Mouse (Mus musculus) liver, embryonic 15.5 days (tissue): ENCODE measurements at regions not wholly inside any gene's neighbourhood (a gene's known extent, or its start where the extent isn't known, plus 50 kb on each side); places are given as distances from the start of the nearest gene placed in this dataset.

Source experiments
- ATAC-seq: fragments of 200-750 bp; cut with Nextera tagmentation; 2 replicates; pipeline ENCODE4 v1.8.0; 2017; ENCODE audit warnings: moderate number of reproducible peaks, mild to moderate bottlenecking, moderate library complexity; ENCODE audit not compliant: insufficient read depth
- H3K27ac ChIP-seq: fragments of 300-500 bp; sonication (generic); replicated peaks from 2 replicates; pipeline ENCODE4 v1.5.1; 2015; ENCODE audit warnings: mild to moderate bottlenecking, inconsistent platforms
- H3K27me3 ChIP-seq: fragments of 300-500 bp; sonication (generic); 2 replicates; pipeline ENCODE4 v1.6.1; 2015; ENCODE audit warnings: mild to moderate bottlenecking, inconsistent platforms
- H3K36me3 ChIP-seq: fragments of 300-500 bp; sonication (generic); replicated peaks from 2 replicates; pipeline ENCODE4 v1.6.1; 2015; ENCODE audit warnings: moderate library complexity, mild to moderate bottlenecking, inconsistent platforms
- H3K4me1 ChIP-seq: fragments of 300-500 bp; sonication (generic); replicated peaks from 2 replicates; pipeline ENCODE4 v1.6.1; 2015; ENCODE audit warnings: inconsistent platforms
- H3K4me2 ChIP-seq: fragments of 300-500 bp; sonication (generic); 2 replicates; pipeline ENCODE4 v1.6.1; 2015; ENCODE audit warnings: moderate library complexity, mild to moderate bottlenecking, inconsistent platforms
- H3K4me3 ChIP-seq: fragments of 300-500 bp; sonication (generic); replicated peaks from 2 replicates; pipeline ENCODE4 v1.5.1; 2015; ENCODE audit warnings: mild to moderate bottlenecking, inconsistent platforms
- H3K9ac ChIP-seq: fragments of 300-500 bp; sonication (generic); 2 replicates; pipeline ENCODE4 v1.6.1; 2015; ENCODE audit warnings: moderate library complexity, mild to moderate bottlenecking, inconsistent platforms
- H3K9me3 ChIP-seq: fragments of 300-500 bp; sonication (generic); replicated peaks from 2 replicates; pipeline ENCODE4 v1.6.1; 2016; ENCODE audit warnings: inconsistent platforms
- WGBS: fragments of 180-500 bp; shearing (Covaris S2); methylation state at CpG from one replicate; pipeline ENCODE4 v1.1.7; 2015; ENCODE audit warnings: mixed read lengths; ENCODE audit not compliant: insufficient replicate concordance; 5-methylcytosine and 5-hydroxymethylcytosine counted together

- Histone ChIP-seq H3K9ac (no peak overlapping the region), H3K27ac (no peak overlapping the region), H3K4me2 (no peak overlapping the region), H3K27me3 (no peaks in the 10 kb centered on the region), H3K4me1 (no peaks in the 10 kb centered on the region), H3K4me3 (no peak overlapping the region), H3K9me3 (no peaks in the 10 kb centered on the region), H3K36me3 (no peaks in the 10 kb centered on the region)
- WGBS = 39% methylated on average over 5 of the region's 5 CpGs
- ATAC-seq = no peak
These were observed 417.1 kb downstream of the Tbc1d22a start for GRCm38 (mm10) chr15:86631376-86631775.

- no peak for ATAC-seq
- Histone ChIP-seq H3K27ac (no peak overlapping the region), H3K27me3 (no peaks in the 10 kb centered on the region), H3K36me3 (no peaks in the 10 kb centered on the region), H3K4me1 (no peaks in the 10 kb centered on the region), H3K4me3 (no peak overlapping the region), H3K9ac (no peak overlapping the region), H3K4me2 (no peak overlapping the region), H3K9me3 (no peaks in the 10 kb centered on the region)
- WGBS = 64% methylated on average over 9 of the region's 9 CpGs
These were observed 431.0 kb downstream of the Tbc1d22a start for GRCm38 (mm10) chr15:86645244-86645643.

GRCm38 (mm10) chr15:86648131-86648530 is 433.9 kb downstream of the Tbc1d22a start:
- 58% methylated on average over 3 of the region's 3 CpGs for WGBS

GRCm38 (mm10) chr15:86673096-86673520 is 458.8 kb downstream of the Tbc1d22a start:
- ATAC-seq = no peak
- WGBS = 29% methylated on average over 9 of the region's 9 CpGs
- Histone ChIP-seq H3K27ac (no peak overlapping the region), H3K4me1 (no peaks in the 10 kb centered on the region), H3K36me3 (no peaks in the 10 kb centered on the region), H3K27me3 (no peaks in the 10 kb centered on the region), H3K4me3 (no peak overlapping the region), H3K9me3 (no peaks in the 10 kb centered on the region), H3K4me2 (no peak overlapping the region), H3K9ac (no peak overlapping the region)

More at GRCm38 (mm10) chr15:86648131-86648530, 433.9 kb downstream of the Tbc1d22a start:
- ATAC-seq = no peak
- H3K36me3 ChIP-seq = no peaks in the 10 kb centered on the region
- H3K4me3 ChIP-seq = no peak overlapping the region
- H3K9me3 ChIP-seq = no peaks in the 10 kb centered on the region
- H3K9ac ChIP-seq = no peak overlapping the region
- H3K27ac ChIP-seq = no peak overlapping the region
- no peak overlapping the region for H3K4me2 ChIP-seq
- H3K27me3 ChIP-seq = no peaks in the 10 kb centered on the region
- H3K4me1 ChIP-seq = no peaks in the 10 kb centered on the region

DNA sequence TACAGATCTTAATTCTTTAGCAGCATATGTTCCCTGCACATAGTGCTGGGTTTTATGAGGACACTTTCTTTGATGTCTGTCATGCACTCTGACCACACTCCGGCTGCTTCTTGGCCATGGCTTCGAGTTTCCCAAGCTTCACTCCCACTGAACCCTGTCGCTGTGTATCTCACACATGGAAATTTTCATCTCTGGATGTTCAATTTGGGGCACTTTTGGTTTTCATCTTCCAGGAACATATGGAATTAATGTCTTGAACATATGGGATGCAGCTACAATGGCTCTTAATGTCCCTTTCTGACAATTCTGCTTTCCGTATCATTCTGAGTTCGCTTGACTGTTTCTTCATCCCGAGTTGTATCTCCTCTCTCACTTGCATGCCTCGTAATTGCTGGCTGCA is 462.8 kb downstream of the Tbc1d22a start:
- Histone ChIP-seq H3K4me1 (no peaks in the 10 kb centered on the region), H3K4me3 (no peak overlapping the region), H3K9me3 (no peaks in the 10 kb centered on the region), H3K9ac (no peak overlapping the region), H3K27ac (no peak overlapping the region), H3K4me2 (no peak overlapping the region), H3K36me3 (no peaks in the 10 kb centered on the region), H3K27me3 (no peaks in the 10 kb centered on the region)
- WGBS = 73% methylated on average over 7 of the region's 7 CpGs
- ATAC-seq = no peak

DNA sequence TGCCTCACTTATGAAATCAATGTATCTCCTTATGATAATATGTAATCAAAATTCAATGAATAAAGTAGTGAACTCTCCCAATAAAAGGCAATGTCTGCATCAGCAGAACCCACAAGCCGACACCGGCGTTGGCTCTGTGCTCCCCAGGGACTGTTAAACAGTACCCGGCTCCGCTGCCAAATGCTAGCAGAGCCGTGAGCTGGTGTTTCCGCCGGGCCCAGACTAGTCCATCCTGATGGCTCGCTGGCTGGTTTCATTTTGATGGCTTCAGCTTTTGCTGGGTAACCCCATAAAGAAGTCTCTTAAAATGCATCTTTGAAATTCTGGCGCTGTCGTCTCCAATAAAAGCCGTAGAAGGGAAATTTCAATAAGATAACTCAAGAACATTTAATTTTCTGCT is 468.8 kb downstream of the Tbc1d22a start:
- 81% methylated on average over 12 of the region's 12 CpGs for WGBS
- Histone ChIP-seq H3K9me3 (no peaks in the 10 kb centered on the region), H3K36me3 (no peaks in the 10 kb centered on the region), H3K27me3 (no peaks in the 10 kb centered on the region), H3K4me3 (no peak overlapping the region), H3K4me2 (no peak overlapping the region), H3K4me1 (no peaks in the 10 kb centered on the region), H3K27ac (no peak overlapping the region), H3K9ac (no peak overlapping the region)
- ATAC-seq = no peak

- Histone ChIP-seq H3K9ac (no peak overlapping the region), H3K9me3 (no peaks in the 10 kb centered on the region), H3K4me2 (no peak overlapping the region), H3K27me3 (no peaks in the 10 kb centered on the region), H3K4me1 (no peaks in the 10 kb centered on the region), H3K27ac (no peak overlapping the region), H3K36me3 (no peaks in the 10 kb centered on the region), H3K4me3 (no peak overlapping the region)
- WGBS = 62% methylated on average over 8 of the region's 8 CpGs
- ATAC-seq = no peak
These were observed 475.4 kb downstream of the Tbc1d22a start for GRCm38 (mm10) chr15:86689694-86690093.

DNA sequence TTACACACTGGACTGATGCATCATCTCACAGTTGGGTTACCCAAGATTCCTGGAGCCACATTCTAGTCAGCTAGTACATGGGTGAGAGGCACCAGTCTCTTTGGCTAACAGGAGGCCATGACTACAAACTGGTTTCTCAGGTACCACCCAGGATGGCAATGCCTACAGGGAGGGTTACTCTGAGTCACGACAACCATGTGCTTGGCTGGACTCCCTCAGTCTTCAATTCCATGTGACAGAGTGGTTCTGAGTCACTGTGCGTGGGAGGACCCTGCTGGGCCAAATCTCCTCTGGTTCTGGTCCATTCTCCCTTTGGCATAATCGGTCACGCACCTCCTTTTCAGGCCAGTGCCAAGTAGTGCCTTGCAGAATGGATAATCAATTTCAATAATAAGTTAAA is 482.5 kb downstream of the Tbc1d22a start:
- no peak overlapping the region for H3K4me3 ChIP-seq
- ATAC-seq = no peak
- H3K36me3 ChIP-seq = no peaks in the 10 kb centered on the region
- H3K9me3 ChIP-seq = no peaks in the 10 kb centered on the region
- no peaks in the 10 kb centered on the region for H3K4me1 ChIP-seq
- no peak overlapping the region for H3K4me2 ChIP-seq
- H3K27ac ChIP-seq = no peak overlapping the region
- no peaks in the 10 kb centered on the region for H3K27me3 ChIP-seq
- no peak overlapping the region for H3K9ac ChIP-seq
- 63% methylated on average over 4 of the region's 4 CpGs for WGBS

DNA sequence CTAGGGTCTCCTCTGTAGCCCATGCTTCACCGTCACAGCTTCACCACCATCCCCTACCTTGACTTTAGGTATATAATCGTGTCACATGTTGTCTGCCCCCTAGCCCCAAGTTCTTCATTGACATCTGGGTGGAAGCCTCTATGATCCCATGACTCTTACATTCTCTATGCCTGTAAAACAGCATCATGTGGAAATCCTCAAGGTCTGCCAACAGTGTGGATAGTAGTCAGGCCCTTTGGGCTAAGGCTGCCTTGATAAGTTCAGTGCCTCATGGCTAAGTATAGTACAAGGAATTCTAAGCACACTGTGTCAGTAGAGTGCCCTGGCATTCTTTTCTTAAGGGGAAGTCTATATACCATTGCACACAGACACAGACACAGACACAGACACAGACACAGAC is 496.2 kb downstream of the Tbc1d22a start:
- no peaks in the 10 kb centered on the region for H3K27me3 ChIP-seq
- no peak overlapping the region for H3K4me3 ChIP-seq
- no peaks in the 10 kb centered on the region for H3K9me3 ChIP-seq
- H3K36me3 ChIP-seq = no peaks in the 10 kb centered on the region
- H3K9ac ChIP-seq = no peak overlapping the region
- 57% methylated on average over 2 of the region's 2 CpGs for WGBS
- ATAC-seq = no peak
- no peaks in the 10 kb centered on the region for H3K4me1 ChIP-seq
- no peak overlapping the region for H3K4me2 ChIP-seq
- H3K27ac ChIP-seq = no peak overlapping the region

GRCm38 (mm10) chr15:86718376-86718775 is 504.1 kb downstream of the Tbc1d22a start:
- no peak overlapping the region for H3K4me2 ChIP-seq
- no peaks in the 10 kb centered on the region for H3K4me1 ChIP-seq
- no peak for ATAC-seq

GRCm38 (mm10) chr15:86719088-86719487 is 504.8 kb downstream of the Tbc1d22a start:
- Histone ChIP-seq H3K27ac (no peak overlapping the region), H3K27me3 (no peaks in the 10 kb centered on the region), H3K4me3 (no peak overlapping the region), H3K9ac (no peak overlapping the region), H3K4me2 (no peak overlapping the region), H3K9me3 (peaks cover 8% of the 10 kb centered on the region; the same call in 1 of the 2 replicates), H3K36me3 (no peaks in the 10 kb centered on the region), H3K4me1 (no peaks in the 10 kb centered on the region)
- ATAC-seq = no peak
- WGBS = 70% methylated on average over 12 of the region's 12 CpGs

More at GRCm38 (mm10) chr15:86718376-86718775, 504.1 kb downstream of the Tbc1d22a start:
- Histone ChIP-seq H3K4me3 (no peak overlapping the region), H3K9me3 (peaks cover 8% of the 10 kb centered on the region; the same call in 1 of the 2 replicates), H3K36me3 (no peaks in the 10 kb centered on the region), H3K27me3 (no peaks in the 10 kb centered on the region), H3K27ac (no peak overlapping the region), H3K9ac (no peak overlapping the region)
- WGBS = 55% methylated on average over 9 of the region's 9 CpGs

DNA sequence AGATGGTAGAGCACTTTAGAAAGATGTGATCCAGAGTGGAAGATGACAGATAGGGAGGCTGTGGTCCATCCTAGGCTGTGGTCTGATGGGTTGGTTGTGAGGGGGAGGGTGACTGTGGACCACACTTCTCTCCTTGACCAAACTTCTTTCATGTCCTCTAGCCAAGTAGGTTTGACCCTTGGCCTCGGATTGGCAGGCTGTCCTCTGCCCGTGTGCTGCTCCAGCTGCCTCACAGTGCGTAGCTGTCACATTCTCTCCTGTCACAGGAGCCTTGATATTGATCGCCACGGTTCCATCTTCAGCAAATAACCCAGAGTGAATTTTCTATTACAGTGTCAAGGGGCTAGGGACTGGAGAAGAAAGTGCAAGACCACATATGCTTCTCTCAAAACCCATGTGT is 506.9 kb downstream of the Tbc1d22a start:
- 62% methylated on average over 5 of the region's 5 CpGs for WGBS
- Histone ChIP-seq H3K9me3 (peaks cover 8% of the 10 kb centered on the region; the same call in 1 of the 2 replicates), H3K4me1 (no peaks in the 10 kb centered on the region), H3K4me3 (no peak overlapping the region), H3K27me3 (no peaks in the 10 kb centered on the region), H3K27ac (no peak overlapping the region), H3K36me3 (no peaks in the 10 kb centered on the region), H3K9ac (no peak overlapping the region), H3K4me2 (no peak overlapping the region)
- no peak for ATAC-seq
